In genomic region chr1:82475821-82476220, GRCm38 (mm10) we compare ENCODE assay signal across 11 mouse cellular contexts.
DNase-seq lines count a peak whose midpoint lies in the region; ATAC-seq and TF ChIP-seq lines count a peak whose summit lies in the region.
"Had no signal": no experiment of that assay in that cellular context is flagged by ENCODE, and none has a peak within 500 bp of the region (broad histone marks: within the 10 kb centered on the region; RNA-seq: fewer than 3 reads in every experiment).

No protein-coding gene starts in this region.

- H3K27ac ChIP-seq in heart, adult 2 months = no peak overlapping the region
- H3K27ac ChIP-seq in lung, postnatal 0 days (ENCODE audit: low read length) = no peak overlapping the region
- peak overlapping the region; percentile 69 for H3K27ac ChIP-seq in forebrain, embryonic 13.5 days
- 0 out of 2 replicates have a peak overlapping the region, but pooled peaks have one; percentile 57 for H3K27ac ChIP-seq in limb, embryonic 15.5 days

- no peaks in the 10 kb centered on the region for H3K9me3 ChIP-seq in lung, postnatal 0 days (ENCODE audit: low read length)
- H3K9me3 ChIP-seq in forebrain, embryonic 13.5 days (replicated peaks) = no peaks in the 10 kb centered on the region
- no peaks in the 10 kb centered on the region for H3K9me3 ChIP-seq in limb, embryonic 15.5 days

- no peak overlapping the region for H3K9ac ChIP-seq in heart, adult 2 months (ENCODE audit: low read depth, low read length)
- no peak overlapping the region for H3K9ac ChIP-seq in lung, postnatal 0 days (replicated peaks; ENCODE audit: low read depth)
- H3K9ac ChIP-seq in forebrain, embryonic 13.5 days = no peak overlapping the region
- no peak overlapping the region for H3K9ac ChIP-seq in limb, embryonic 15.5 days

- H3K79me2 ChIP-seq in heart, adult 2 months (replicated peaks; ENCODE audit: control insufficient read depth, insufficient read depth, low read length) = no peaks in the 10 kb centered on the region

- H3K27me3 ChIP-seq in heart, adult 2 months (ENCODE audit: control insufficient read depth, insufficient read depth, low read length) = no peaks in the 10 kb centered on the region
- H3K27me3 ChIP-seq in lung, postnatal 0 days (replicated peaks; ENCODE audit: insufficient read depth, low read length) = no peaks in the 10 kb centered on the region
- H3K27me3 ChIP-seq in forebrain, embryonic 13.5 days = no peaks in the 10 kb centered on the region
- H3K27me3 ChIP-seq in limb, embryonic 15.5 days = no peaks in the 10 kb centered on the region
- H3K27me3 ChIP-seq: Patski had no signal

- peaks cover 5% of the 10 kb centered on the region for H3K4me1 ChIP-seq in heart, adult 2 months (ENCODE audit: control insufficient read depth, insufficient read depth, low read length)
- H3K4me1 ChIP-seq in lung, postnatal 0 days (ENCODE audit: insufficient read depth, low read depth, low read length) = no peaks in the 10 kb centered on the region
- no peaks in the 10 kb centered on the region for H3K4me1 ChIP-seq in lung, adult 2 months (ENCODE audit: control insufficient read depth, insufficient read depth, low read length)
- peaks cover 30% of the 10 kb centered on the region for H3K4me1 ChIP-seq in forebrain, embryonic 13.5 days
- peaks cover 13% of the 10 kb centered on the region; the same call in 1 of the 2 replicates for H3K4me1 ChIP-seq in limb, embryonic 15.5 days

- TF ChIP-seq POLR2A in heart, adult 2 months (IDR thresholded peaks at IDR 0.05; ENCODE audit: insufficient read depth, low read depth, low read length) = no peak
- no peak for TF ChIP-seq POLR2A in lung, adult 2 months (IDR thresholded peaks at IDR 0.05; ENCODE audit: borderline replicate concordance, extremely low read depth, low read depth, low read length)

- peaks cover 1% of the 10 kb centered on the region; the same call in 1 of the 2 replicates for H3K36me3 ChIP-seq in heart, adult 2 months (ENCODE audit: control insufficient read depth, insufficient read depth, low read length)
- H3K36me3 ChIP-seq in lung, postnatal 0 days (ENCODE audit: insufficient read depth, low read length) = no peaks in the 10 kb centered on the region
- no peaks in the 10 kb centered on the region for H3K36me3 ChIP-seq in forebrain, embryonic 13.5 days (ENCODE audit: poor library complexity, severe bottlenecking)
- no peaks in the 10 kb centered on the region for H3K36me3 ChIP-seq in limb, embryonic 15.5 days

- 0 out of 2 replicates have a peak overlapping the region, but pooled peaks have one; percentile 15 for H3K4me2 ChIP-seq in lung, postnatal 0 days (replicated peaks; ENCODE audit: low read depth, low read length)
- H3K4me2 ChIP-seq in forebrain, embryonic 13.5 days = no peak overlapping the region
- peak overlapping the region; percentile 12; the same call in 1 of the 2 replicates for H3K4me2 ChIP-seq in limb, embryonic 15.5 days

- WGBS in heart, adult 2 months = 81% methylated on average over 4 of the region's 4 CpGs
- WGBS in lung, postnatal 0 days = 74% methylated on average over 4 of the region's 4 CpGs
- 76% methylated on average over 4 of the region's 4 CpGs for WGBS in lung, adult 2 months
- whole genome bisulfite sequencing in forebrain, embryonic 13.5 days = 69% methylated on average over 4 of the region's 4 CpGs
- 76% methylated on average over 4 of the region's 4 CpGs for WGBS in limb, embryonic 15.5 days

- DNase-seq in heart, adult 11 months = peak; percentile 80
- no peak for DNase-seq in heart, adult 2 months
- no peak for DNase-seq in lung, postnatal 0 days (ENCODE audit: low spot score)
- DNase-seq in lung, adult 2 months = no peak
- no peak for DNase-seq in layer of hippocampus, adult 9-11 months
- DNase-seq in left cerebral cortex, postnatal 4 days = no peak
- DNase-seq: kidney, adult 8-10 months; thymus, postnatal 36 days had no signal

- no peak for TF ChIP-seq CTCF in heart, adult 2 months (IDR thresholded peaks at IDR 0.05)
- no peak for TF ChIP-seq CTCF in lung, postnatal 0 days (IDR thresholded peaks at IDR 0.05)
- no peak for TF ChIP-seq CTCF in lung, adult 2 months (IDR thresholded peaks at IDR 0.05; ENCODE audit: insufficient read depth, low read length)

- no peak for TF ChIP-seq EP300 in heart, adult 2 months (IDR thresholded peaks at IDR 0.05; ENCODE audit: insufficient read depth, low read depth, low read length)
- TF ChIP-seq EP300 in lung, postnatal 0 days (IDR thresholded peaks at IDR 0.05) = no peak

- ATAC-seq in lung, postnatal 0 days = no peak
- no peak for ATAC-seq in forebrain, embryonic 13.5 days
- ATAC-seq in limb, embryonic 15.5 days (ENCODE audit: insufficient number of reproducible peaks, low FRiP score, low TSS enrichment, low read depth) = no peak
- ATAC-seq: Patski had no signal

- no peak overlapping the region for H3K4me3 ChIP-seq in heart, adult 2 months
- no peak overlapping the region for H3K4me3 ChIP-seq in lung, postnatal 0 days (ENCODE audit: low read depth, low read length)
- H3K4me3 ChIP-seq in lung, adult 2 months (replicated peaks; ENCODE audit: extremely low read depth, low read depth, low read length) = no peak overlapping the region
- no peak overlapping the region for H3K4me3 ChIP-seq in forebrain, embryonic 13.5 days
- H3K4me3 ChIP-seq in limb, embryonic 15.5 days = no peak overlapping the region

- intact Hi-C loops in heart, adult 2 months (cut with DNase I) = loop anchor here (2.0 kb wide), 2 partner anchors 181 to 1157 kb away; no protein-coding TSS in a partner anchor
- intact Hi-C loops in left cerebral cortex, postnatal 4 days (cut with DNase I) = no loop called here

Comparison
In these comparisons a context has a peak if more than half of its experiments do, and no peak if none do; other contexts are left out.
1. H3K27ac ChIP-seq: peak in forebrain, embryonic 13.5 days (single experiment) and limb, embryonic 15.5 days (single experiment); none in heart, adult 2 months (single experiment) and lung, postnatal 0 days (single experiment).